Mouse (Mus musculus): ENCODE measurements around the gene Ifitm3. TPM values are rescaled to one million over a fixed set of nuclear protein-coding genes. Genes with fewer than 3 reads are reported as not detected.

Ifitm3 gene
- 811 TPM for polyA plus RNA-seq (2014; fragmentation: Illumina TruSeq; extraction: RNeasy Lipid Tissue Mini Kit (QIAGEN cat#74804); ENCODE audit: insufficient read depth, low read depth, low replicate concordance)

GRCm38 (mm10) chr7:141010593-141010992, at the start of gene Ifitm3:
Gene Ifitm3, minus strand, starts transcription at chr7:141010770.

GRCm38 (mm10) chr7:141028831-141029230, 18.3 kb upstream of the Ifitm3 start, which contains the start of gene Gm17387:
Gene Gm17387, plus strand, starts transcription at chr7:141029131.

DNA sequence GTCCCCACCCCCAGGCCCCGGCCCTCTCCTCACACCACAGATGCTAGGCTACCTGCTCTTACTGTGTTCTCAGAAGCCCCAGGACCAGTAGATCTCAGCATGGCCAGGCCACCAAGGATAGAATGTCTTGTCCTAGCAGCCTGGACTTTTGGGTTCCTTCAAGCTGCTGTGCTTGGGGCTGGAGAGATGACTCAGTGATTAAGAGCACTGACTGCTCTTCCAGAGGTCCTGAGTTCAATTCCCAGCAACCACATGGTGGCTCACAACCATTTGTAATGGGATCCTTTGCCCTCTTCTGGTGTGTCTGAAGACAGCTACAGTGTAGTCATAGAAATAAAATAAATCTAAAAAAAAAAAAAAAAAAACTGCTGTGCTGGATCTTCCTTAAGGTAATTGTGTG, 7.3 kb upstream of the Ifitm3 start, which contains the start of gene Ifitm6:
TSS of gene Ifitm6 (minus strand) at position 101 of the 400 bp plus-strand sequence.

DNA sequence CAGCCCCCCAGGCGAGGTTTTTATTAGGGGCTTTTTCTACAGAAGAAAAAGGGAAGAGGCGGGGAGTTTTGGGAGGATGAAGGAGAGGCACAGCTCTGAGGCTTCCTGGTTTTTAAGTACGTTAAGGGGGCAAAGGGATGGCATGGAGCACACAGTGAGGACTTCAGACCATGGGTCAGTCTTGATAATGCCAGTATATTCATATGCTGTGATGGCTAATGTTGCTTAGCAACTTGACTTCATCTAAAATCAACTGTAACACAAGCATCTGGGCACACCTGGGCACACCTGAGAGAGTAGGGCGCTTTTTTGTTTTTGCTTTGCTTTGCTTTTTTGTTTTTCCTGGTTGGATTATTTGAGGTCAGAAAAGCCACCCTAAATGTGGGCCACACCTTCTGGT, 43.6 kb downstream of the Ifitm3 start, which contains the start of gene Ifitm1:
TSS of gene Ifitm1 (plus strand) at position 301 of the 400 bp plus-strand sequence.

Other genes with a start within 250 kb of the Ifitm3 start
- 65.6 TPM for gene Cyp2e1, start 247.0 kb downstream of the Ifitm3 start, polyA plus RNA-seq (2014; fragmentation: Illumina TruSeq; extraction: RNeasy Lipid Tissue Mini Kit (QIAGEN cat#74804); ENCODE audit: insufficient read depth, low read depth, low replicate concordance)
- gene Syce1, start 222.9 kb downstream of the Ifitm3 start, polyA plus RNA-seq (2014; fragmentation: Illumina TruSeq; extraction: RNeasy Lipid Tissue Mini Kit (QIAGEN cat#74804); ENCODE audit: insufficient read depth, low read depth, low replicate concordance) = not detected
- 0.07 TPM for gene Zfp941, start 188.6 kb downstream of the Ifitm3 start, polyA plus RNA-seq (2014; fragmentation: Illumina TruSeq; extraction: RNeasy Lipid Tissue Mini Kit (QIAGEN cat#74804); ENCODE audit: insufficient read depth, low read depth, low replicate concordance)
- 18.9 TPM for gene Urah, start 175.8 kb downstream of the Ifitm3 start, polyA plus RNA-seq (2014; fragmentation: Illumina TruSeq; extraction: RNeasy Lipid Tissue Mini Kit (QIAGEN cat#74804); ENCODE audit: insufficient read depth, low read depth, low replicate concordance)
- gene Scgb1c1, start 165.2 kb downstream of the Ifitm3 start, polyA plus RNA-seq (2014; fragmentation: Illumina TruSeq; extraction: RNeasy Lipid Tissue Mini Kit (QIAGEN cat#74804); ENCODE audit: insufficient read depth, low read depth, low replicate concordance) = 83.0 TPM
- not detected for gene Odf3, start 163.0 kb downstream of the Ifitm3 start, polyA plus RNA-seq (2014; fragmentation: Illumina TruSeq; extraction: RNeasy Lipid Tissue Mini Kit (QIAGEN cat#74804); ENCODE audit: insufficient read depth, low read depth, low replicate concordance)
- gene Gm45785, start 154.4 kb downstream of the Ifitm3 start, polyA plus RNA-seq (2014; fragmentation: Illumina TruSeq; extraction: RNeasy Lipid Tissue Mini Kit (QIAGEN cat#74804); ENCODE audit: insufficient read depth, low read depth, low replicate concordance) = not detected
- gene Ric8a, start 153.8 kb downstream of the Ifitm3 start, polyA plus RNA-seq (2014; fragmentation: Illumina TruSeq; extraction: RNeasy Lipid Tissue Mini Kit (QIAGEN cat#74804); ENCODE audit: insufficient read depth, low read depth, low replicate concordance) = 54.0 TPM
- 29.7 TPM for gene Bet1l, start 153.2 kb downstream of the Ifitm3 start, polyA plus RNA-seq (2014; fragmentation: Illumina TruSeq; extraction: RNeasy Lipid Tissue Mini Kit (QIAGEN cat#74804); ENCODE audit: insufficient read depth, low read depth, low replicate concordance)
- 114 TPM for gene Psmd13, start 128.8 kb downstream of the Ifitm3 start, polyA plus RNA-seq (2014; fragmentation: Illumina TruSeq; extraction: RNeasy Lipid Tissue Mini Kit (QIAGEN cat#74804); ENCODE audit: insufficient read depth, low read depth, low replicate concordance)
- 15.3 TPM for gene Sirt3, start 128.5 kb downstream of the Ifitm3 start, polyA plus RNA-seq (2014; fragmentation: Illumina TruSeq; extraction: RNeasy Lipid Tissue Mini Kit (QIAGEN cat#74804); ENCODE audit: insufficient read depth, low read depth, low replicate concordance)
- 141 TPM for gene Cox8b, start 110.3 kb downstream of the Ifitm3 start, polyA plus RNA-seq (2014; fragmentation: Illumina TruSeq; extraction: RNeasy Lipid Tissue Mini Kit (QIAGEN cat#74804); ENCODE audit: insufficient read depth, low read depth, low replicate concordance)
- gene Nlrp6, start 89.9 kb downstream of the Ifitm3 start, polyA plus RNA-seq (2014; fragmentation: Illumina TruSeq; extraction: RNeasy Lipid Tissue Mini Kit (QIAGEN cat#74804); ENCODE audit: insufficient read depth, low read depth, low replicate concordance) = not detected
- gene Pgghg, start 69.4 kb downstream of the Ifitm3 start, polyA plus RNA-seq (2014; fragmentation: Illumina TruSeq; extraction: RNeasy Lipid Tissue Mini Kit (QIAGEN cat#74804); ENCODE audit: insufficient read depth, low read depth, low replicate concordance) = 13.7 TPM
- gene Ifitm5, start 60.5 kb downstream of the Ifitm3 start, polyA plus RNA-seq (2014; fragmentation: Illumina TruSeq; extraction: RNeasy Lipid Tissue Mini Kit (QIAGEN cat#74804); ENCODE audit: insufficient read depth, low read depth, low replicate concordance) = 1.2 TPM
- not detected for gene Gm45717, start 54.8 kb downstream of the Ifitm3 start, polyA plus RNA-seq (2014; fragmentation: Illumina TruSeq; extraction: RNeasy Lipid Tissue Mini Kit (QIAGEN cat#74804); ENCODE audit: insufficient read depth, low read depth, low replicate concordance)
- gene Ifitm2, start 54.8 kb downstream of the Ifitm3 start, polyA plus RNA-seq (2014; fragmentation: Illumina TruSeq; extraction: RNeasy Lipid Tissue Mini Kit (QIAGEN cat#74804); ENCODE audit: insufficient read depth, low read depth, low replicate concordance) = 663 TPM
- gene Ifitm1, start 43.5 kb downstream of the Ifitm3 start, polyA plus RNA-seq (2014; fragmentation: Illumina TruSeq; extraction: RNeasy Lipid Tissue Mini Kit (QIAGEN cat#74804); ENCODE audit: insufficient read depth, low read depth, low replicate concordance) = 139 TPM
- gene Ifitm6, start 7.2 kb upstream of the Ifitm3 start, polyA plus RNA-seq (2014; fragmentation: Illumina TruSeq; extraction: RNeasy Lipid Tissue Mini Kit (QIAGEN cat#74804); ENCODE audit: insufficient read depth, low read depth, low replicate concordance) = 21.7 TPM
- not detected for gene Gm17387, start 18.4 kb upstream of the Ifitm3 start, polyA plus RNA-seq (2014; fragmentation: Illumina TruSeq; extraction: RNeasy Lipid Tissue Mini Kit (QIAGEN cat#74804); ENCODE audit: insufficient read depth, low read depth, low replicate concordance)
- not detected for gene B4galnt4, start 50.3 kb upstream of the Ifitm3 start, polyA plus RNA-seq (2014; fragmentation: Illumina TruSeq; extraction: RNeasy Lipid Tissue Mini Kit (QIAGEN cat#74804); ENCODE audit: insufficient read depth, low read depth, low replicate concordance)
- 12.5 TPM for gene Pkp3, start 67.4 kb upstream of the Ifitm3 start, polyA plus RNA-seq (2014; fragmentation: Illumina TruSeq; extraction: RNeasy Lipid Tissue Mini Kit (QIAGEN cat#74804); ENCODE audit: insufficient read depth, low read depth, low replicate concordance)
- 23.1 TPM for gene Sigirr, start 89.8 kb upstream of the Ifitm3 start, polyA plus RNA-seq (2014; fragmentation: Illumina TruSeq; extraction: RNeasy Lipid Tissue Mini Kit (QIAGEN cat#74804); ENCODE audit: insufficient read depth, low read depth, low replicate concordance)
- 1.0 TPM for gene Ano9, start 107.0 kb upstream of the Ifitm3 start, polyA plus RNA-seq (2014; fragmentation: Illumina TruSeq; extraction: RNeasy Lipid Tissue Mini Kit (QIAGEN cat#74804); ENCODE audit: insufficient read depth, low read depth, low replicate concordance)
- 14.6 TPM for gene Ptdss2, start 111.6 kb upstream of the Ifitm3 start, polyA plus RNA-seq (2014; fragmentation: Illumina TruSeq; extraction: RNeasy Lipid Tissue Mini Kit (QIAGEN cat#74804); ENCODE audit: insufficient read depth, low read depth, low replicate concordance)
- gene Rnh1, start 162.1 kb upstream of the Ifitm3 start, polyA plus RNA-seq (2014; fragmentation: Illumina TruSeq; extraction: RNeasy Lipid Tissue Mini Kit (QIAGEN cat#74804); ENCODE audit: insufficient read depth, low read depth, low replicate concordance) = 139 TPM
- gene Hras, start 183.2 kb upstream of the Ifitm3 start, polyA plus RNA-seq (2014; fragmentation: Illumina TruSeq; extraction: RNeasy Lipid Tissue Mini Kit (QIAGEN cat#74804); ENCODE audit: insufficient read depth, low read depth, low replicate concordance) = 93.0 TPM
- gene Lrrc56, start 183.4 kb upstream of the Ifitm3 start, polyA plus RNA-seq (2014; fragmentation: Illumina TruSeq; extraction: RNeasy Lipid Tissue Mini Kit (QIAGEN cat#74804); ENCODE audit: insufficient read depth, low read depth, low replicate concordance) = 7.3 TPM
- gene Lmntd2, start 203.3 kb upstream of the Ifitm3 start, polyA plus RNA-seq (2014; fragmentation: Illumina TruSeq; extraction: RNeasy Lipid Tissue Mini Kit (QIAGEN cat#74804); ENCODE audit: insufficient read depth, low read depth, low replicate concordance) = 1.0 TPM
- gene Rassf7, start 205.1 kb upstream of the Ifitm3 start, polyA plus RNA-seq (2014; fragmentation: Illumina TruSeq; extraction: RNeasy Lipid Tissue Mini Kit (QIAGEN cat#74804); ENCODE audit: insufficient read depth, low read depth, low replicate concordance) = 55.1 TPM
- gene Phrf1, start 218.0 kb upstream of the Ifitm3 start, polyA plus RNA-seq (2014; fragmentation: Illumina TruSeq; extraction: RNeasy Lipid Tissue Mini Kit (QIAGEN cat#74804); ENCODE audit: insufficient read depth, low read depth, low replicate concordance) = 26.6 TPM

Data from lung, adult 10 weeks (tissue).